ENCODE assay signal across 8 mouse cellular contexts in genomic region chr4:47138967-47139777, GRCm38 (mm10). TPM values are rescaled to one million over a fixed set of nuclear protein-coding genes. Genes with fewer than 3 reads are reported as not detected.
DNase-seq lines count a peak whose midpoint lies in the region; ATAC-seq lines count a peak whose summit lies in the region.

No protein-coding gene starts in this region.

- no peak overlapping the region for H3K9ac ChIP-seq in heart, embryonic 11.5 days (ENCODE audit: low read depth, low read length)

- ATAC-seq in heart, embryonic 11.5 days (replicated peaks; ENCODE audit: insufficient number of reproducible peaks, low FRiP score, low TSS enrichment) = no peak
- ATAC-seq in activated CD4-positive, CD25-positive, alpha-beta regulatory T cell, adult 4 months = no peak

- H3K4me2 ChIP-seq in heart, embryonic 11.5 days = no peak overlapping the region

- H3K4me1 ChIP-seq in heart, embryonic 11.5 days (ENCODE audit: control insufficient read depth, insufficient read depth, low read length) = peaks cover 5% of the 10 kb centered on the region

- H3K36me3 ChIP-seq in heart, embryonic 11.5 days (ENCODE audit: control insufficient read depth, insufficient read depth, low read length) = no peaks in the 10 kb centered on the region

- peak; percentile 19 for DNase-seq in urinary bladder, postnatal 14 days (ENCODE audit: low spot score)
- no peak for DNase-seq in urinary bladder, adult 18-20 months (ENCODE audit: low spot score in 2 of 2)
- DNase-seq in kidney, postnatal 14 days = peak; percentile 78
- peak; percentile 51 for DNase-seq in yolk sac, embryonic 10.5 days (ENCODE audit: low spot score)
- no peak for DNase-seq in c-Kit-positive CD71-positive TER-119-positive erythroid progenitor cells, embryonic 14.5 days (ENCODE audit: low spot score)
- DNase-seq in right cerebral cortex, adult 18-20 months = no peak

- no peak overlapping the region for H3K4me3 ChIP-seq in heart, embryonic 11.5 days (ENCODE audit: low read depth, low read length)

- 35% methylated on average over 9 of the region's 9 CpGs for WGBS in heart, embryonic 11.5 days (ENCODE audit: insufficient replicate concordance)

- H3K27ac ChIP-seq in heart, embryonic 11.5 days (ENCODE audit: low read depth, low read length) = peak overlapping the region; percentile 41; the same call in 1 of the 2 replicates

- no peaks in the 10 kb centered on the region for H3K9me3 ChIP-seq in heart, embryonic 11.5 days (replicated peaks; ENCODE audit: control insufficient read depth, low read length)

- H3K27me3 ChIP-seq in heart, embryonic 11.5 days (ENCODE audit: control insufficient read depth, insufficient read depth, low read length) = 0 out of 2 replicates have a peak, but pooled peaks cover 3% of the 10 kb centered on the region

RNA-seq across cellular contexts. Expression of gene Galnt12, which starts 47.5 kb away (rescaled TPM):
- 0.89 and 1.5 TPM in 2 replicates for polyA plus RNA-seq in heart, embryonic 11.5 days (2014; fragmentation: Nextera tagmentation; extraction: Ambion mirVana)
- polyA plus RNA-seq in activated CD4-positive, CD25-positive, alpha-beta regulatory T cell, adult 4 months (2017; shearing (Covaris generic)) = 1 to 10 TPM; 4.4 to 8.1 TPM

Comparison
In these comparisons a context has a peak if more than half of its experiments do, and no peak if none do; other contexts are left out.
1. DNase-seq: peak in urinary bladder, postnatal 14 days (single experiment), kidney, postnatal 14 days (single experiment) and yolk sac, embryonic 10.5 days (single experiment); none in urinary bladder, adult 18-20 months (0 of 2), c-Kit-positive CD71-positive TER-119-positive erythroid progenitor cells, embryonic 14.5 days (single experiment) and right cerebral cortex, adult 18-20 months (single experiment).